Mouse (Mus musculus): ENCODE data around the gene Padi2. TPM values are rescaled to one million over a fixed set of nuclear protein-coding genes. Genes with fewer than 3 reads are reported as not detected.

The Padi2 gene
- polyA plus RNA-seq, 1 experiment from 2014 or later, result 0.23 TPM

DNA sequence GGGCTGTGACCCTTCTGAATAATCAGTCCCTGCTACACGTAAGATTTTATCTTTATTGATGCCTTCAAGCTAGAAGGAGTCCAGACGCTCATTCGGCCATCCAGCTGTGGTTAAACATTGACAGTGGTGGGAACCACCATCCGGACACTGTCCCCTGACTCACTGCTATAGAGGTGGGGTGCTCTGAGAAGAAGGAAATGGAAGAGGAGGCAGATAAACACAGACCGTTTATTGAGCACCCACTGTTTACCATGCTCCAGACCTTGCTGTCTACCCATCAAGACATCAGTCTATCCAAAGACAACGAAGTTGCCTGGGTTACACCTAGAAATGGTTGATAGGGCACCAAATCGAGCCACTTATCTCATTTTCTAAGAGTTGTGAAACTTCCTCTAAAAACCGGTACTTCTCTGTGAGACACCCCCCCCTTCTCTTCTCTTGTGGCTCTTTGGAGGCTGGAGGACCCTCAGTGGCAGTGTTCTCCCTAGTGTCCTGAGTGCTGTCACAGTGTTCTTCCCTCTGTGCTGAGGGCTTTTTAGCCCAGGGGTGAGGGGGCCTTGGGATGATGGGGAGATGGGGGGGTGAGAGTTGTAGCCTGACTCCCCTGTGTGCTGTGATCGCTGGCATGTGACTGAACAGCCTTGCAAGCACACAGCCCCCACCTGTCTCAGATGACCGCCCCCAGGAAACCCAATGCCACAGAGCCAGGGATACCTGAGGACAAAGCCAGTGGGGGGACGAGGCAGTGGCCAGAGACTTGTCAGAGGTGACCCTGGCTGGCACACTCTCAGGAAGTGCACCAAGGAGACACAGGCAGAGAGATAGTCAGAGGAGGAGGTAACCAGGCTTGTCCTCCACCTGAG is 14.1 kb downstream of the Padi2 start:
- Histone ChIP-seq H3K9ac (ENCODE audit: low read length) (no peak overlapping the region), H3K4me3 (ENCODE audit: low read depth, low read length) (no peak overlapping the region), H3K36me3 (ENCODE audit: control insufficient read depth, insufficient read depth, low read length) (no peaks in the 10 kb centered on the region), H3K27ac (ENCODE audit: low read depth, low read length) (no peak overlapping the region), H3K4me1 (replicated peaks; ENCODE audit: control insufficient read depth, insufficient read depth, low read length) (no peaks in the 10 kb centered on the region), H3K9me3 (ENCODE audit: control insufficient read depth, low read length) (no peaks in the 10 kb centered on the region), H3K27me3 (ENCODE audit: control insufficient read depth, insufficient read depth, low read length) (no peaks in the 10 kb centered on the region), H3K4me2 (ENCODE audit: low read depth, low read length, severe bottlenecking) (no peak overlapping the region)
- WGBS, result 81% methylated on average over 11 of the region's 11 CpGs
- DNase-seq (ENCODE audit: low spot score), result no peak
- ATAC-seq (replicated peaks; ENCODE audit: low FRiP score), result no peak

DNA sequence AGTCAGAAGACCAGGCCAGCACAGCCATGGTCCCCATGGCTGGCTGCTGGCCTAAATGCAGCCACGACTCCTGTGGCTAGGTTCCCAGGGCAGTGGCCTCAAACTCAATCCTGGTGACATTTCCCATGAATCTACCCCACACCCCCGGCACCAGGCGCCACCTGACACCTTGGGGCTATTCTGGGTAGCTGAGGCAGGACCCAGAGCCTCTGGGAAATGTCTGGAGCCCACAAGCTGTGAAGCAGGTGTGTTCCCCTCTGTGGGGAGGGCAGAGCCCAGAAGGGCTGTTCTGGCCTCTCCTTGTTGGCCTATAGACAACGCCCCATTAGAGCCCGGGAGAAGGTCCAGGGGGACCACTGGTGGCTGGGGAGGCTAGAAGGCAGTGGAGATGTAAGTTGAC is 16.4 kb downstream of the Padi2 start:
- no peak overlapping the region for H3K27ac ChIP-seq (ENCODE audit: low read depth, low read length)
- no peaks in the 10 kb centered on the region for H3K36me3 ChIP-seq (ENCODE audit: control insufficient read depth, insufficient read depth, low read length)
- H3K9me3 ChIP-seq (ENCODE audit: control insufficient read depth, low read length), result no peaks in the 10 kb centered on the region
- DNase-seq (ENCODE audit: low spot score) (no peak), ATAC-seq (replicated peaks; ENCODE audit: low FRiP score) (no peak)
- H3K4me3 ChIP-seq (ENCODE audit: low read depth, low read length), result no peak overlapping the region
- H3K4me1 ChIP-seq (replicated peaks; ENCODE audit: control insufficient read depth, insufficient read depth, low read length), result no peaks in the 10 kb centered on the region
- H3K27me3 ChIP-seq (ENCODE audit: control insufficient read depth, insufficient read depth, low read length), result no peaks in the 10 kb centered on the region
- no peak overlapping the region for H3K9ac ChIP-seq (ENCODE audit: low read length)
- 90% methylated on average over 5 of the region's 5 CpGs for WGBS
- H3K4me2 ChIP-seq (ENCODE audit: low read depth, low read length, severe bottlenecking), result no peak overlapping the region

DNA sequence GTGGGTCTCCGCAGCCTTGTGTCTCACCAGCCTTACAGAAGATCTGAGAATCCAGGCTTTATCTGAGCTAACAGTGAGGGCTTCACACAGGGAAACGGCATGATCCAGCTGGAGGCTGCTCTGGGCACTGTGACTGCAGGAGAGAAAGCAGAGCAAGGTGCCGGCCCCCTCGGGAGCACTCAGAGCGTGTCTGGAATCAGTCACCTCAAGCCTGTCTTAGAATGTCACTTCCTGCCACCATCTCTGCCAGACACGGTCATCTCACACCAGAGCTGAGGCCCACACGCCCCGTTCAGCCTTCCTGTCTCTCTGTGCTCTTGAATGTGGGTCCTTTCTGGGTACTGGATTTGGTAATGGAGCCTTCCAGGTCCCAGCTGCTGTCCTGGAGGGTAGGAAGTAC is 19.5 kb downstream of the Padi2 start:
- 86% methylated on average over 8 of the region's 8 CpGs for WGBS
- Histone ChIP-seq H3K9me3 (ENCODE audit: control insufficient read depth, low read length) (no peaks in the 10 kb centered on the region), H3K4me2 (ENCODE audit: low read depth, low read length, severe bottlenecking) (no peak overlapping the region), H3K9ac (ENCODE audit: low read length) (no peak overlapping the region), H3K27me3 (ENCODE audit: control insufficient read depth, insufficient read depth, low read length) (no peaks in the 10 kb centered on the region), H3K4me3 (ENCODE audit: low read depth, low read length) (no peak overlapping the region), H3K36me3 (ENCODE audit: control insufficient read depth, insufficient read depth, low read length) (no peaks in the 10 kb centered on the region), H3K27ac (ENCODE audit: low read depth, low read length) (no peak overlapping the region), H3K4me1 (replicated peaks; ENCODE audit: control insufficient read depth, insufficient read depth, low read length) (no peaks in the 10 kb centered on the region)
- no peak for ATAC-seq (replicated peaks; ENCODE audit: low FRiP score)
- DNase-seq (ENCODE audit: low spot score), result no peak

DNA sequence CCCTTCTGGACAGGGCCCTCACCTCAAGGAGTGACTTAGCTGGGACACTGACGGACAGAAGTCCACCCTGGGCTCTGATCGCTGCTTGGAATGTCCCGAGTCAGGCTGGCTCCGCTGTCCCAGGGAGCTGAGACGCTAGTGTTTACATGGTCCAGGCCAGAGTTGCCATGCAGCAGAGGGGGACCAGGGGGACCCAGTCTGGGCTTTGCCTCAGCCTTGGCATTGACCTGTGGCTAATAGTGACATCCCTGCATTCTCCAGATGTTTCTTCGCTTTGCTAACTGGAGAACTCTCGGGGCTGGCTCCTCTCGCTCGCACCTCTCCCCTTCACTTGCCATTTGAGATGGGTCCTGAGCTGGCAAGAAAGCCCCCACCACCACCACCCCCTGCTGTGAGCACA is 22.2 kb downstream of the Padi2 start:
- DNase-seq (ENCODE audit: low spot score) (no peak), ATAC-seq (replicated peaks; ENCODE audit: low FRiP score) (no peak)
- H3K4me1 ChIP-seq (replicated peaks; ENCODE audit: control insufficient read depth, insufficient read depth, low read length), result no peaks in the 10 kb centered on the region
- no peak overlapping the region for H3K4me3 ChIP-seq (ENCODE audit: low read depth, low read length)
- no peak overlapping the region for H3K4me2 ChIP-seq (ENCODE audit: low read depth, low read length, severe bottlenecking)
- no peak overlapping the region for H3K27ac ChIP-seq (ENCODE audit: low read depth, low read length)
- no peaks in the 10 kb centered on the region for H3K9me3 ChIP-seq (ENCODE audit: control insufficient read depth, low read length)
- WGBS, result 88% methylated on average over 9 of the region's 9 CpGs
- no peak overlapping the region for H3K9ac ChIP-seq (ENCODE audit: low read length)
- no peaks in the 10 kb centered on the region for H3K27me3 ChIP-seq (ENCODE audit: control insufficient read depth, insufficient read depth, low read length)
- no peaks in the 10 kb centered on the region for H3K36me3 ChIP-seq (ENCODE audit: control insufficient read depth, insufficient read depth, low read length)

DNA sequence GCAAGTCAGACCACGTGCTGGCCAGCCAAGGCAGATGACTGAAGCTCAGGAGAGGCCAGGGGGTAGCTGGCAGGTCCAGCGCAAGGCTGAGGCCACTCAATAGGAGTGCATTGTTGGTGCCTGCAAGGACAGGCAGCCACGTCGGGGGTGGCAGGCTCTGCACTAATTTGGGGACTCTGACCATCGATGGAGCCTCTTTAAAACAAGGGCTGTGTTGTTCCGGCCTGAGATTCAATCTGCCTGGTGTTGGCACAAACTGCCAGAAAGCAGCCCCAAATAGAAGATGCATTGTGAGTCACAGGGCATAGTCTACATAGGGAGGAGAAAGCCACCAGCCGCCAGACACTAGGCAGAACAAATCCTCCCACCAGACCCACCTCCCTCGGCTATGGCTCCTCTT is 23.6 kb downstream of the Padi2 start:
- Histone ChIP-seq H3K27me3 (ENCODE audit: control insufficient read depth, insufficient read depth, low read length) (no peaks in the 10 kb centered on the region), H3K4me3 (ENCODE audit: low read depth, low read length) (no peak overlapping the region), H3K4me1 (replicated peaks; ENCODE audit: control insufficient read depth, insufficient read depth, low read length) (no peaks in the 10 kb centered on the region), H3K4me2 (ENCODE audit: low read depth, low read length, severe bottlenecking) (no peak overlapping the region), H3K27ac (ENCODE audit: low read depth, low read length) (no peak overlapping the region), H3K36me3 (ENCODE audit: control insufficient read depth, insufficient read depth, low read length) (no peaks in the 10 kb centered on the region), H3K9ac (ENCODE audit: low read length) (no peak overlapping the region), H3K9me3 (ENCODE audit: control insufficient read depth, low read length) (no peaks in the 10 kb centered on the region)
- ATAC-seq (replicated peaks; ENCODE audit: low FRiP score), result no peak
- DNase-seq (ENCODE audit: low spot score), result no peak
- WGBS, result 66% methylated on average over 8 of the region's 8 CpGs

DNA sequence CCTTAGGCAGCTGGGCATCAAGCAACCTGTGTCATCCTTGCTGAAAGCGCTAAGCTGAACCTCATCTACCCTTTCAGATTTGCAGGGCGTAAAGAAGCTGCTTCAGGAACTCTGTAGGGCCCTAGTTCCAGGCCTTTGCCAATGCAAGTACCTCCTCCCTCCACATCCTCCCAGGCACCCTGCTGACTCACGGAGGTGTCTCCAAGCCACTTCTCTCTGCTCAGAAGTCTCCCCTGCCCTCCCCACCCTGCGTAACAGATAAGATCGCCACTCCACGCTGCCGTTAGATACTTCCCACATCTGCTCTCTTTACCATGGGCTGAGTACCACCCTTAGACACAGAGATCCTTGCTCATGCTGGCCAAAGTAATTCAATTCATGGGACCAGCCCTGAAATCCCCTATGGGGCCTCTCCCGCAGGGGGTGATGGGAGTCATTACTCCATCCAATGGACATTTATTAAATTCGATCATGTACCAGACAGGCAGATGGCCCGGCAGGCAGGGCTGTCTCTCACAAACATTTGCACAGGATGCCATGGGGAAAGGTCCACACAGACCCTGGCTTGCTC is 24.8 kb downstream of the Padi2 start:
- Histone ChIP-seq H3K27me3 (ENCODE audit: control insufficient read depth, insufficient read depth, low read length) (no peaks in the 10 kb centered on the region), H3K4me3 (ENCODE audit: low read depth, low read length) (no peak overlapping the region), H3K27ac (ENCODE audit: low read depth, low read length) (no peak overlapping the region), H3K4me1 (replicated peaks; ENCODE audit: control insufficient read depth, insufficient read depth, low read length) (no peaks in the 10 kb centered on the region), H3K9me3 (ENCODE audit: control insufficient read depth, low read length) (no peaks in the 10 kb centered on the region), H3K9ac (ENCODE audit: low read length) (no peak overlapping the region), H3K36me3 (ENCODE audit: control insufficient read depth, insufficient read depth, low read length) (no peaks in the 10 kb centered on the region), H3K4me2 (ENCODE audit: low read depth, low read length, severe bottlenecking) (no peak overlapping the region)
- ATAC-seq (replicated peaks; ENCODE audit: low FRiP score) (no peak), DNase-seq (ENCODE audit: low spot score) (no peak)
- WGBS, result 78% methylated on average over 10 of the region's 10 CpGs

DNA sequence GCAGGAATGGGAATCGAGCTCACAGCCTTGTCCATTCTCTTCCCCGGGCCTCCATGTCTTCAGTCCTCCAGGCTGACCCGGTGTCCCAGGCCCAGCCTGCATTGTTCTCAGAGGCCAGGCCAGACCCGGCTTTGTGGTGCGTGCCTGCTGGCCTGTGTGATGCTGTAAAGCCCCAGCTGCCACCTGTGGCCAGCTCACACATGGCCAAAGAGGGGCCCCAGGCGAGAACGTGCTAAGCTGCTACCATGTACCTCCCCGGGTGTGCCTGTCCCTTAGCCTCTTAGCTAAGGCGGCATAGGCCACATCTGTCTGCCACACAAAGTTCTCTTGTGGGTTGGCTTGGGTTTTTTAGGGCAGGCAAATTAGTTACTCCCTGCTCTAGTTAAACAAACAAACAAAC is 29.5 kb downstream of the Padi2 start:
- no peaks in the 10 kb centered on the region for H3K9me3 ChIP-seq (ENCODE audit: control insufficient read depth, low read length)
- no peak for DNase-seq (ENCODE audit: low spot score)
- H3K4me1 ChIP-seq (replicated peaks; ENCODE audit: control insufficient read depth, insufficient read depth, low read length), result no peaks in the 10 kb centered on the region
- no peaks in the 10 kb centered on the region for H3K36me3 ChIP-seq (ENCODE audit: control insufficient read depth, insufficient read depth, low read length)
- H3K9ac ChIP-seq (ENCODE audit: low read length), result no peak overlapping the region
- 68% methylated on average over 9 of the region's 9 CpGs for WGBS
- no peak for ATAC-seq (replicated peaks; ENCODE audit: low FRiP score)
- no peak overlapping the region for H3K27ac ChIP-seq (ENCODE audit: low read depth, low read length)
- no peak overlapping the region for H3K4me2 ChIP-seq (ENCODE audit: low read depth, low read length, severe bottlenecking)
- H3K4me3 ChIP-seq (ENCODE audit: low read depth, low read length), result no peak overlapping the region
- H3K27me3 ChIP-seq (ENCODE audit: control insufficient read depth, insufficient read depth, low read length), result no peaks in the 10 kb centered on the region

DNA sequence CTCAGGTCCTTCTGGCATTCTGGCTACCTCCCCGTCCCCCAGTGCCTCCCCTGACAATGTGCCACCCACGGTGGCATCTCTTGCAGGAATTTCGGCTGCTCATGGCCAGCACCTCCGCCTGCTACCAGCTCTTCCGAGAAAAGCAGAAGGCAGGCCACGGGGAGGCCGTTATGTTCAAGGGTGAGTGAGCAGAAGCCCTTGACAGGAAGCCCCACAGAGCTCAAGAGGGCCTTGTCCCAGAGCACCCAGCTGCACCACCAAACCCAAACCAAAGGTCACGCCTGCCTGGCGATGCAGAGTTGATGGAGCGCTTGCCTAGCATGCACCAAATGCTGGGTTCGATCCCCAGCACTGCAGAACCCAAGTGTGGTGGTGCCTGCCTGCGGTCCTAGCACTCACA is 38.2 kb downstream of the Padi2 start:
- Histone ChIP-seq H3K9me3 (ENCODE audit: control insufficient read depth, low read length) (no peaks in the 10 kb centered on the region), H3K9ac (ENCODE audit: low read length) (no peak overlapping the region), H3K27ac (ENCODE audit: low read depth, low read length) (no peak overlapping the region), H3K36me3 (ENCODE audit: control insufficient read depth, insufficient read depth, low read length) (no peaks in the 10 kb centered on the region), H3K4me1 (replicated peaks; ENCODE audit: control insufficient read depth, insufficient read depth, low read length) (no peaks in the 10 kb centered on the region), H3K4me2 (ENCODE audit: low read depth, low read length, severe bottlenecking) (no peak overlapping the region), H3K27me3 (ENCODE audit: control insufficient read depth, insufficient read depth, low read length) (no peaks in the 10 kb centered on the region), H3K4me3 (ENCODE audit: low read depth, low read length) (no peak overlapping the region)
- WGBS, result 89% methylated on average over 12 of the region's 12 CpGs
- no peak for DNase-seq (ENCODE audit: low spot score)
- ATAC-seq (replicated peaks; ENCODE audit: low FRiP score), result no peak

DNA sequence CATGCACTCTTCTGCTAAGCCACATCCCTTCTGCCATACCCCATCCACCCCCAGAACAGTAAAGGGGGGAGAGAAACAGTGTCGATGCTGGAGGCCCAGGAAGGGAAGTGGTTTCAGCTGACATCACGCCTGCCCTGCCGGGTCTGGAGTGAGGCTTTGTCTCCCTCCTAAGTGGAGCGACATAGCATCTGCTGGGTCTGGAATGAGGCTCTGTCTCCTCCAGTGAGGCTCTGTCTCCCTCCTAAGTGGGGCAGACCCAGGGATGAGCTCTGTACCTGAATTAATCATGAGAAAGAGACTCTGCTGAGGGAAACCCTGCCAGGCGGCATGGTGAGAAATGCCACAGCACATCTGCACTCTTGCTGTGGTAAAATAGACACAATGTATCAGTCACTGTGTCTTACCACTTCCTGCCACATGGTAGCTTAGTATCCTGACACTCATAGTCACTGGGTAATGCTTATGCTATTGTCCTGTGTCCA is 38.9 kb downstream of the Padi2 start:
- Histone ChIP-seq H3K9ac (ENCODE audit: low read length) (no peak overlapping the region), H3K36me3 (ENCODE audit: control insufficient read depth, insufficient read depth, low read length) (no peaks in the 10 kb centered on the region), H3K9me3 (ENCODE audit: control insufficient read depth, low read length) (no peaks in the 10 kb centered on the region), H3K27me3 (ENCODE audit: control insufficient read depth, insufficient read depth, low read length) (no peaks in the 10 kb centered on the region), H3K27ac (ENCODE audit: low read depth, low read length) (no peak overlapping the region), H3K4me3 (ENCODE audit: low read depth, low read length) (no peak overlapping the region), H3K4me1 (replicated peaks; ENCODE audit: control insufficient read depth, insufficient read depth, low read length) (no peaks in the 10 kb centered on the region), H3K4me2 (ENCODE audit: low read depth, low read length, severe bottlenecking) (no peak overlapping the region)
- no peak for DNase-seq (ENCODE audit: low spot score)
- no peak for ATAC-seq (replicated peaks; ENCODE audit: low FRiP score)
- 93% methylated on average over 5 of the region's 5 CpGs for WGBS
